Mouse (Mus musculus) kidney, embryonic 14.5 days (tissue): Measurements from ENCODE around the gene Birc3. TPM values are rescaled to one million over a fixed set of nuclear protein-coding genes. Genes with fewer than 3 reads are reported as not detected.

Experiments used
- polyA plus RNA-seq: library from polyadenylated mRNA; unstranded; fragments of >200 nt; fragmentation: Nextera tagmentation; extraction: Ambion mirVana; gene quantifications from 2 replicates; pipeline ENCODE4 v1.2.1, GENCODE M21; 2014

Gene Birc3
- polyA plus RNA-seq, 1 experiment from 2014 or later: 6.5 TPM

Other genes with a start within 250 kb of the Birc3 start
- gene Mmp20, start 245.0 kb downstream of the Birc3 start, polyA plus RNA-seq: not detected in 2 replicates
- gene Mmp7, start 181.1 kb downstream of the Birc3 start, polyA plus RNA-seq: not detected in 2 replicates
- 65.8 and 114 TPM in 2 replicates for gene Tmem123, start 109.1 kb downstream of the Birc3 start, polyA plus RNA-seq
- 30.3 and 41.7 TPM in 2 replicates for gene Birc2, start 36.1 kb downstream of the Birc3 start, polyA plus RNA-seq
- 36.7 and 48.8 TPM in 2 replicates for gene Yap1, start 131.4 kb upstream of the Birc3 start, polyA plus RNA-seq
- gene Cfap300, start 169.6 kb upstream of the Birc3 start, polyA plus RNA-seq: 13.4 and 15.1 TPM in 2 replicates